Mouse (Mus musculus) urinary bladder, postnatal 10 days (tissue): Measurements from ENCODE around the gene Rufy4.

Source experiments
- DNase-seq: peaks from one replicate; pipeline ENCODE4 v3.0.0; 2022; ENCODE audit warnings: low spot score

Rufy4 gene

GRCm38 (mm10) chr1:74106214-74106613, 19.1 kb upstream of the Rufy4 start:
- no peak for DNase-seq

- no peak for DNase-seq
These were observed 17.3 kb upstream of the Rufy4 start for GRCm38 (mm10) chr1:74107931-74108618.

GRCm38 (mm10) chr1:74109670-74110069, 15.7 kb upstream of the Rufy4 start:
- no peak for DNase-seq

- no peak for DNase-seq
These were observed 14.2 kb upstream of the Rufy4 start for GRCm38 (mm10) chr1:74110932-74111695.

GRCm38 (mm10) chr1:74111696-74112030, 13.7 kb upstream of the Rufy4 start:
- no peak for DNase-seq

- no peak for DNase-seq
These were observed 12.3 kb upstream of the Rufy4 start for GRCm38 (mm10) chr1:74113071-74113470.

GRCm38 (mm10) chr1:74117876-74118275, 7.5 kb upstream of the Rufy4 start:
- DNase-seq: no peak

DNA sequence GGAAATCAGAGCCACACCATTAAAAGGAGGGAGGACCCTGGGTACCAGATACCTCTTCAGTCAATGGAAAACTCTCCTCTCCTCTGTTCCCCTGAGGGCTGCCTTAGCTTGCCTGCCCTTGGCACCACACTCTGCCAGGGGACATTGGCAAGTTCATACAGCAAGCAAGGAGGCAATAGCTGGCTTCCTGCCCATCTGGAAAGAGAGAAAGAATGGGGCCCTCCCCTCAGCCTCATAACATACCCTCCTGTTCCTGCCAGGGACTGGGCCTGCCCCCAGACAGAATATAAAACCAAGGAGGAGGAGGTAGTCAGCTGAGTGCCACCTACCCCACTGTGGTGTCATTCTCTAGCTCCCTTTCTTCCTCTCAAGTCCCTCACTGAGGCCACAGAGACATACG, 6.2 kb upstream of the Rufy4 start:
- DNase-seq: no peak

DNA sequence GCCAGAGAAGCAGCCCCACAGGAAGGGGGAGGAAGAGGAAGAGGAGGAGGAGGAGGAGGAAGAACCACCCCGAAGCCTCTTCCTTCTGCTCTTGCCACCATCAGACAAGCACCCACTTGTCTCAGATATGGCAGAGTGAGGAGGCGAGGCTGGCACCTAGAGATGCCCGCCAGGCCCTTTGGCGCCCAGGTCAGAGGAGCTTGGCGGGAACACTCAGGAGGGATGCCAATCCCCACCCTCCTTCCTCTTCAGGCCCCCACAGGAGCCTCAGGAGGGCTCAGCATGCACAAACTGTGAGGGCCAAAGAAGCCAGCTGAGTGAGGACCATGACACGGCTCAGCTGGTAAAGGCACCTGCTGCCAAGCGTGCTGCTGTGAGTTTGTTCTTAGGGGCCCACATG, 4.2 kb upstream of the Rufy4 start:
- DNase-seq: no peak

GRCm38 (mm10) chr1:74121821-74122576, 3.3 kb upstream of the Rufy4 start:
- DNase-seq: no peak

DNA sequence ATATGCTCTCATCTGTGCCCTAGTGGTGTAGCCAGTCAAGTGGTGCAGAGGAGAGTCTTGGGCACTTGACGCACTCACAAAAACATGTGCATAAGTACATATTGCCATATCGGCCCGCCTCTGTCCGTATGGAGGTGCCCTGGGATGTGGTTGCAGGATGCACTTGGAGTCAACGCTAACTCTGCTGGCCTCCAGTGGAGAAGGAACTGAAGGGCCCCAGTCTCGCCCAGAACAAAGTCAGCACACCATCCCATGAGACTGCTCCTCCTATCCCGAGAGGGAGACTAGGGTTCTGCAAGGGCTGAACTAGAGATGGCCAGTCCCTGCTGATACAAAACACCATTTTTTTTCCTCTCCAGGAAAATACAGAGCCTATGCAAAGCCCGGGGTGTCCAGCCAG, 2.1 kb upstream of the Rufy4 start:
- DNase-seq: no peak

DNA sequence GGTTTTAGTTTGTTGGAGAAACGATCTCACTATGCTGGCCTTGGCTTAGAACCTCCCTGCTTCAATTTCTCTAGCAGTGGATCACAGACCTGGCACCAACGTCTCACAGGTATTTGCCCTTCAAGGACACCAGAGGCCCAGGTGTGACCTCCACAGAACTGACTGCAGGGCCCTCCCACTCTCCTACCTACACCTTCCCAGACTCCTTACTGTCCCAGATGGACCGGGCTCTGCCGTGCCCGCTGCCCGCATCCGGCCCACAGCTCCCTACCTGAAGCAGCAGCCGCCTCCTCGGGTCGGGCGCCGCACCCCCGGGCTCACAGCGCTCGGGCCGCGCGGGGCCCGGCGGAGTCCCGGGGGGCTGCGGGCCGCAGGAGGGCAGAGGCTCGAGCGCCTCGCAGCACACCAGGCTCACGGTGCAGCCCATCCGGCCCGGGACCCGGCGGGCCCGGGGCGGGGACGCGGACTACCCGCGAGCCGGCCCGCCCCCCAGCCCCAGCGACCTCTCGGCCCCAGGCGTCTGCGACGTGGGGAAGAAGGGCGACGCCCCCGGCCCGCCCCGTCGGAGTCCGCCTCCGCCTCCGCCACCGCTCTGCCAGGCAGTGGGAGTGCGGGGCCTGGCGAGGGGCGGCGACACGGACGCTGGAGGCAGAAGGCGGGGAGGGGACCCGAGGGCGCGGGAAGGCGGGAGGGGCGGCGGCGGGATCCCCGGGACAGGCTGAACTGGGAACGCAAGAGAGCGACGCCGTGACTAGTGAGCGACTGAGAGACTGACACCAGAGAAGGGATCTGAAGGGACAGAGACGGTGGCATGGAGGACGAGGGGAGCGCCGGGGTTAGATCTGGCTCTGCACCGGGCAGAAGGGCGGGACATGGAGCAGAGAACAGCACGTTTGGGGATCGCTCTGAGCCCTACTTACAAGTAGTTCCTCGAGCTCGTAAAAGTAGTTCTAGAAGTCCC, 1.0 kb upstream of the Rufy4 start, which contains the start of gene Tns1:
TSS of gene Tns1 (minus strand) at position 429 of the 961 bp plus-strand sequence.
- no peak for DNase-seq

DNA sequence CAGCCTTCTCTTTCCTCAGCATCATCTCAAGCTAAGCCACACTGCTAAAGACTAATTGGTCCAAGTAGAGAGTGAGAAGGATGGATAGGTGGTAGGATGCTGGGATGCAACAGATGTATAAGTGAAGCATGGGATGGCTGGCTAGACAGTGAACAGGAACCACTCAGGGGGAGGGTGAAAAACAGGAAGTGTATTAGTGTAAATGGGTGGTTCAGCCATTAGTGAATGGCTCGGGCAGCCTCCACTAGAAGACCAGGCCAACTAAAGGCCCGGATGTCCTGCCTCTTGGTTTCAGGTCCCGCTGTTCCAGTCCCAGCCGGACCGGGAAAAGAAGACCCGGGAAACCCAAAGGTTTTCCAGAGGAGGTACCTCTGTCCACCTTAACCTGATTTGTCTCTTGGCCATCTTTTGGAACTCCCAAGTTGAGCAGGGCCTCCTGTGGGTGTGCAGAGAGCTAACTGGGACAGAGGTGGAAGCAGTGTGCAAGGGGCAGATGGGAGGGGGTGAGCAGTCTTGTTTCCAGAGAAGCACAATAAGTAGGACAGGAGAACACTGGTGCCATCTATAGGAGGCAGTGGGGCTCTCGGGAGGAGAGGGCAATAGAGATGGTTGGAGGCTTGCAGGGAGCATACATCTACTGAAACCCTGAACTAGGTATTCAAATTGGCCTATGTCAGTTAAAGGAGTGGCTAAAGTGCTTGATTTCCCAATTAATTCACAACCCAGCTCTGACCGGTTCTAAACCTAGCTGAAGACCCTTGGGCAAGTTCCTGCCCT, 5.7 kb downstream of the Rufy4 start:
- no peak for DNase-seq

GRCm38 (mm10) chr1:74132011-74132410, 6.7 kb downstream of the Rufy4 start:
- no peak for DNase-seq

DNA sequence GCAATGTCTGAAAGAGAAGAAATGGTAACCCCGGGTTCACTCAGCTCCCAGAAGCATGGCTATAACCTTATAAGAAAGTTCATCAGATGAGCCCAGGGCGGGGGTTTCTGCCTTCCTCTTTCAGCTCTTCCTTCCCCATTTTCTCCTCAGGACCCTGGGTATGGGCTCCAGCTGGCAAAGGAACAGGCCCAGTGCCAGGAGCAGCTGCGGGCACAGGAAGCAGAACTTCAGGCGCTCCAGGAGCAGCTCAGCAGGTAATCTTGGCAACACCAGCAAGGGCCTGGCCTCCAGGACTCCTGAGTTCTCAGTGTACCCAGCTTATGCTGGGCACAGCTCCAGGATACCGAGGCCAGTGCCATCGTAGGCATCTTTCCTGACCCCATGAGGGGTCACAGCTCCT, 8.6 kb downstream of the Rufy4 start:
- DNase-seq: no peak

DNA sequence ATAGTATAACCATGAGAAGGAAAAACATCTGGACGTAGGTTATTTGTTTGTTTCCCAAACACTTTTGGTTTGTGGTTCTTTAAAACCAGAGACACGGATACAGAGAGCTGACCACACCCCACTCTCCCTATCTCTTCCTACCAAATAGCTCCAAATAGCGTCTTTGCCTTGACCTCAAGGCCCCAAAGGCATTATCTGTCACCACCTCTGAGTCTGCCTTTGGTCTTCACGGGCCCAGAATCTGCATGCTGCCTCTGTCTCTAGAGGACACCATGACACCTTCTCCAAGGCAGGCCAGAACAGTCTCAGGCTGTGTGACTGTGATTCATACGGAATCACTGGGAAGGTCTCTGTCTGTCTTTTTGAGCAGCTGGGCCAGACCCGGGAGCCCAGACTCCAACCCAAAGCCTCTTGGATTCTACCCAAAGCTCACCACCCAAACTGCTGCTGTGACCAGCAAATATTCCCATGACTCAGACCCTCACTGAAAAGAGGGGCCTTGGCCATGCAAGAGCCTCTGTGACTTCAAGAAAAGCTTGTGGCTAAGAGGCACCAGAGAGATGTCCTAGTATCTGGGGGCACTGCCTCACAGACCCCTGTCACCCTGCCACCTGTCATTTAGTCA, 10.1 kb downstream of the Rufy4 start:
- no peak for DNase-seq

GRCm38 (mm10) chr1:74139415-74139814, 14.1 kb downstream of the Rufy4 start:
- DNase-seq: no peak

DNA sequence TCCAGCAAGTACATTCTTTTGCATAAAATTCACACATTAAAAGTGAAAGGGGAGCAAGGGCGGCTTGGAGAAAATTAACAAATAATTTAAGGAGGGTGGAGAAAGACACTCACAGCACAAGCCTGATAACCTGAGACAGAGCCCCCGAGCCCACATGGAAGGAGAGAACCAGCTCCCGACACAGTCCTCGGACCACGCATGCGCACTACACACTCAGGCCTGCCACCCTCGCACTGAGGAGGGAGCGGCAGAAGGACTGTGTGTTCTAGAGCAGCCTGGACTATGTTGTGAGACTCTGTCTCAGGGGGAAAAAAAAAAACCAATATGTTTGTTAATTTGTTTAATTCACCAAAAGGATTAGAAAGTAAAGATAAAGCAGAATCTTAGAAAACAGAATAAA, 16.4 kb downstream of the Rufy4 start:
- DNase-seq: no peak

DNA sequence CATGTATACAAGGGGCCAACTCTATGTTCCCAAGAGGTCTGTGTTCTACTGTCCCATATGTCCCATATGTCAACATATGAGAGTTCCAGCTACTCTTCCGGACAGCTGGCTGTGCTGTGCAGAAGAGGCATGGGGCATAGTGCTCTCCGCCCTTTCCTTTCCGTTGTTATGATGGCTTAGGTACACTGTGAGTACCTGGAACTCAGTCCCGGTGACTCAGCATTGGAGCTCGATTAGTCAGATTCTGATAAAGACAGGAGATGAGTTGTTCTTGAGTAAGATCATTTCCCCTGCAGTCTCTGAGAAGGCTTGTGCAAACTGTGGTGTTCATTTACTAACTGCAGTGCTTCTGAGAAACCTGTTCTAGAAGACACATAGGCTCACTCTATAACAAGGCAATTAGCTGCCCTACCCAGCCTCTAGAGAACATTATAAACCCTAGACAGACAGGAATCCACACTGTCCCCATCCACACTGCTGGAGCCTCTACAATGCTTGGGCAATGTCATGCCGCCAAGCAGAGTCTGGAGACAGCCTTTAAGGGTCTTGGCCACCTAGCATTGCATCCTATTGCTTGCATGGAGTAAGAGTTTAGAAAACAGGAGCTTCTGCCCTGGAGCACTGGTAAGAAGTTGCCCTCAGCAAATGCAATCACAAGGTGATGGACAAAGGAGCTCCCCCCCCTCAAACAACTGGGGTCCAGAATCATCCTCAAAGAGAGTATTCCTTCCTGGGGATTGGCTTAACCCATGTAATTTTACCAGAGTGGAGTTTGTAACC, 24.0 kb downstream of the Rufy4 start:
- no peak for DNase-seq

- no peak for DNase-seq
These were observed 24.8 kb downstream of the Rufy4 start for GRCm38 (mm10) chr1:74150101-74150500.
